Mouse (Mus musculus): ENCODE measurements around the gene Nrbp1.

- TF ChIP-seq CTCF (IDR thresholded peaks at IDR 0.05; ENCODE audit: extremely low read depth, insufficient read depth, insufficient read length, insufficient replicate concordance) (no peak), POLR2A (IDR thresholded peaks at IDR 0.05; ENCODE audit: low read depth, low read length) (no peak)
Measured at GRCm38 (mm10) chr5:31201042-31201741, 39.5 kb upstream of the Nrbp1 start.

All from spleen, adult 2 months (tissue).